ENCODE assay signal across 23 mouse cellular contexts in the genomic region with DNA sequence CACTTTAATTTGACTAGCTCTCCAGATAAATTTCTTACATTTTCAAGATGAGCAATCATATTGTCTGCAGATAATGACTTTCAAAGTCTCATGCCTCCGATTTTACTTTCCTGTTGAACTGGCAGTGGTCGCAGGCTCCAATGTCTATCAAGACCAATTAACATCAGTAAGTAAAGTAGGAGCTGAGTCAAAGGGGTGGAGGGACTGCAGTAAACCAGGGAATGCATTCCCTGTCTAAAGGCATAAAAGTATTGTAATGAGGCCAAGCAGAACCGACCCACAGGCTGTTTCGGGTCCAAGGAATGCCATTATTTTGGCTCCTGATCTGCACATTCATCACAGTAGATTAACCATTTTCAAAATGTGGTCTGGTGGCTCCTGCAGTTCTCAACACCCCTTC.
DNase-seq lines count a peak whose midpoint lies in the region; ATAC-seq and TF ChIP-seq lines count a peak whose summit lies in the region.
"Had no signal": no experiment of that assay in that cellular context is flagged by ENCODE, and none has a peak within 500 bp of the region (broad histone marks: within the 10 kb centered on the region; RNA-seq: fewer than 3 reads in every experiment).

No protein-coding gene starts in this region.

- H3K4me1 ChIP-seq in hindbrain, postnatal 0 days (ENCODE audit: insufficient read depth, low read length): no peaks in the 10 kb centered on the region
- no peaks in the 10 kb centered on the region for H3K4me1 ChIP-seq in hindbrain, embryonic 13.5 days (replicated peaks)
- H3K4me1 ChIP-seq: embryonic facial prominence, embryonic 12.5 days; embryonic facial prominence, embryonic 15.5 days; forebrain, embryonic 13.5 days; hindbrain, embryonic 12.5 days; intestine, embryonic 15.5 days had no signal

- H3K36me3 ChIP-seq in hindbrain, postnatal 0 days (ENCODE audit: insufficient read depth, low read length): no peaks in the 10 kb centered on the region
- no peaks in the 10 kb centered on the region for H3K36me3 ChIP-seq in hindbrain, embryonic 13.5 days
- H3K36me3 ChIP-seq: embryonic facial prominence, embryonic 12.5 days; embryonic facial prominence, embryonic 15.5 days; hindbrain, embryonic 12.5 days; intestine, embryonic 15.5 days had no signal

- TF ChIP-seq CTCF in hindbrain, postnatal 0 days (IDR thresholded peaks at IDR 0.05; ENCODE audit: low read depth): no peak
- no peak for TF ChIP-seq CTCF in Patski (IDR thresholded peaks at IDR 0.05)
- no peak for TF ChIP-seq CTCF in layer of hippocampus, adult 2 months (conservative IDR thresholded peaks at IDR 0.05)

- peak; percentile 7 for DNase-seq in hindbrain, postnatal 0 days (ENCODE audit: low spot score)
- no peak for DNase-seq in Patski (ENCODE audit: low read depth, low spot score)
- DNase-seq in fibroblast of lung, adult 2 months (ENCODE audit: low read depth): peak; percentile 41
- no peak for DNase-seq in layer of hippocampus, adult 2 months (ENCODE audit: low spot score in 2 of 2)
- DNase-seq: adrenal gland, adult 2 months; adrenal gland, postnatal 14 days; cerebellum, adult 18-20 months; cerebellum, adult 9-10 months; cerebellum, postnatal 14 days; gastrocnemius, postnatal 10 days; gastrocnemius, postnatal 36 days; heart, adult 2 months; kidney, adult 11 months; kidney, adult 8-10 months had no signal

- CTCF ChIA-PET in Patski (lab: Charles Lee): no interaction called here

- no peaks in the 10 kb centered on the region for H3K9me3 ChIP-seq in hindbrain, postnatal 0 days (ENCODE audit: low read length)
- no peaks in the 10 kb centered on the region for H3K9me3 ChIP-seq in hindbrain, embryonic 13.5 days
- H3K9me3 ChIP-seq: embryonic facial prominence, embryonic 12.5 days; embryonic facial prominence, embryonic 15.5 days; forebrain, embryonic 13.5 days; hindbrain, embryonic 12.5 days; intestine, embryonic 15.5 days had no signal

- no peak overlapping the region for H3K27ac ChIP-seq in hindbrain, postnatal 0 days
- H3K27ac ChIP-seq in hindbrain, embryonic 13.5 days: no peak overlapping the region
- no peak overlapping the region for H3K27ac ChIP-seq in layer of hippocampus, adult 2 months
- H3K27ac ChIP-seq: embryonic facial prominence, embryonic 12.5 days; embryonic facial prominence, embryonic 15.5 days; forebrain, embryonic 13.5 days; heart, adult 2 months; hindbrain, embryonic 12.5 days; intestine, embryonic 15.5 days had no signal

- H3K4me3 ChIP-seq in hindbrain, postnatal 0 days (ENCODE audit: low read length): no peak overlapping the region
- no peak overlapping the region for H3K4me3 ChIP-seq in hindbrain, embryonic 13.5 days
- no peak overlapping the region for H3K4me3 ChIP-seq in layer of hippocampus, adult 2 months
- H3K4me3 ChIP-seq: embryonic facial prominence, embryonic 12.5 days; embryonic facial prominence, embryonic 15.5 days; forebrain, embryonic 13.5 days; heart, adult 2 months; hindbrain, embryonic 12.5 days; intestine, embryonic 15.5 days had no signal

- WGBS in hindbrain, postnatal 0 days: 60% methylated on average over 4 of the region's 4 CpGs
- WGBS in hindbrain, embryonic 13.5 days: 77% methylated on average over 4 of the region's 4 CpGs

- no peak for ATAC-seq in hindbrain, postnatal 0 days
- ATAC-seq in hindbrain, embryonic 13.5 days (ENCODE audit: low FRiP score): no peak
- ATAC-seq in Patski: peak; percentile 58
- no peak for ATAC-seq in monocyte, adult 5-6 weeks (replicated peaks; ENCODE audit: insufficient number of reproducible peaks, low FRiP score, low TSS enrichment, poor library complexity, severe bottlenecking)
- no peak for ATAC-seq in cerebellum, adult (ENCODE audit: insufficient number of reproducible peaks, low FRiP score, low TSS enrichment)
- ATAC-seq: forebrain, embryonic 13.5 days; intestine, embryonic 15.5 days had no signal

- in situ Hi-C loops in Patski (cut with MboI; ENCODE audit: low pct_unique_long_range_greater_than_20kb): loop anchor here (5.0 kb wide), 1 partner anchor 159 kb away; no protein-coding TSS in a partner anchor

- H3K9ac ChIP-seq in hindbrain, postnatal 0 days (replicated peaks; ENCODE audit: low read length): no peak overlapping the region
- H3K9ac ChIP-seq in hindbrain, embryonic 13.5 days: no peak overlapping the region
- H3K9ac ChIP-seq: embryonic facial prominence, embryonic 12.5 days; embryonic facial prominence, embryonic 15.5 days; forebrain, embryonic 13.5 days; hindbrain, embryonic 12.5 days; intestine, embryonic 15.5 days had no signal

- POLR2A ChIA-PET in Patski (lab: Charles Lee): no interaction called here

- no peaks in the 10 kb centered on the region for H3K27me3 ChIP-seq in hindbrain, postnatal 0 days (ENCODE audit: insufficient read depth, low read length)
- H3K27me3 ChIP-seq in hindbrain, embryonic 13.5 days: no peaks in the 10 kb centered on the region
- no peaks in the 10 kb centered on the region for H3K27me3 ChIP-seq in Patski
- H3K27me3 ChIP-seq: embryonic facial prominence, embryonic 12.5 days; embryonic facial prominence, embryonic 15.5 days; forebrain, embryonic 13.5 days; hindbrain, embryonic 12.5 days; intestine, embryonic 15.5 days had no signal

- H3K4me2 ChIP-seq in hindbrain, postnatal 0 days (ENCODE audit: low read depth, low read length): no peak overlapping the region
- no peak overlapping the region for H3K4me2 ChIP-seq in hindbrain, embryonic 13.5 days
- H3K4me2 ChIP-seq: embryonic facial prominence, embryonic 12.5 days; embryonic facial prominence, embryonic 15.5 days; forebrain, embryonic 13.5 days; heart, embryonic 11.5 days; hindbrain, embryonic 12.5 days; intestine, embryonic 15.5 days had no signal

Comparison
In these comparisons a context has a peak if more than half of its experiments do, and no peak if none do; other contexts are left out.
1. DNase-seq: peak in hindbrain, postnatal 0 days (single experiment) and fibroblast of lung, adult 2 months (single experiment); none in Patski (single experiment) and layer of hippocampus, adult 2 months (0 of 2).